25 mouse cellular contexts compared by ENCODE assay signal in genomic region chr13:107569477-107569876, GRCm38 (mm10).
DNase-seq lines count a peak whose midpoint lies in the region; ATAC-seq and TF ChIP-seq lines count a peak whose summit lies in the region.
"Had no signal": no experiment of that assay in that cellular context is flagged by ENCODE, and none has a peak within 500 bp of the region (broad histone marks: within the 10 kb centered on the region; RNA-seq: fewer than 3 reads in every experiment).

No protein-coding gene starts in this region.

- no peaks in the 10 kb centered on the region for H3K27me3 ChIP-seq in heart, embryonic 12.5 days (replicated peaks)
- H3K27me3 ChIP-seq in liver, embryonic 13.5 days: no peaks in the 10 kb centered on the region
- H3K27me3 ChIP-seq in liver, embryonic 12.5 days (replicated peaks): no peaks in the 10 kb centered on the region
- H3K27me3 ChIP-seq in thymus, adult 2 months (ENCODE audit: control insufficient read depth, insufficient read depth, low read length): no peaks in the 10 kb centered on the region
- H3K27me3 ChIP-seq: hindbrain, embryonic 12.5 days; intestine, embryonic 15.5 days; limb, embryonic 12.5 days; liver, embryonic 15.5 days; midbrain, embryonic 13.5 days; neural tube, embryonic 13.5 days had no signal

- H3K27ac ChIP-seq in heart, embryonic 12.5 days (ENCODE audit: poor library complexity, severe bottlenecking): 0 out of 2 replicates have a peak overlapping the region, but pooled peaks have one; percentile 38
- H3K27ac ChIP-seq in liver, embryonic 13.5 days: no peak overlapping the region
- no peak overlapping the region for H3K27ac ChIP-seq in liver, embryonic 12.5 days
- H3K27ac ChIP-seq in thymus, adult 2 months (ENCODE audit: control insufficient read depth, insufficient read depth, low read length): peak overlapping the region; percentile 98
- H3K27ac ChIP-seq: gastrocnemius, adult 2 months; hindbrain, embryonic 12.5 days; hindbrain, postnatal 0 days; intestine, embryonic 15.5 days; layer of hippocampus, adult 2 months; left cerebral cortex, adult 2 months; limb, embryonic 12.5 days; liver, embryonic 15.5 days; midbrain, embryonic 13.5 days; neural tube, embryonic 13.5 days had no signal

- no peak overlapping the region for H3K9ac ChIP-seq in heart, embryonic 12.5 days
- H3K9ac ChIP-seq in liver, embryonic 13.5 days: no peak overlapping the region
- no peak overlapping the region for H3K9ac ChIP-seq in liver, embryonic 12.5 days
- H3K9ac ChIP-seq: hindbrain, embryonic 12.5 days; intestine, embryonic 15.5 days; limb, embryonic 12.5 days; liver, embryonic 15.5 days; midbrain, embryonic 13.5 days; neural tube, embryonic 13.5 days had no signal

- no peak for ATAC-seq in heart, embryonic 12.5 days (ENCODE audit: insufficient number of reproducible peaks, low FRiP score)
- peak; percentile 36; the same call in 1 of the 2 replicates for ATAC-seq in liver, embryonic 13.5 days (ENCODE audit: low read depth)
- ATAC-seq in liver, embryonic 12.5 days: no peak
- ATAC-seq: forebrain, embryonic 16.5 days; hindbrain, postnatal 0 days; midbrain, embryonic 13.5 days had no signal

- no peaks in the 10 kb centered on the region for H3K4me1 ChIP-seq in heart, embryonic 12.5 days (replicated peaks)
- H3K4me1 ChIP-seq in liver, embryonic 13.5 days (replicated peaks): peaks cover 34% of the 10 kb centered on the region
- peaks cover 37% of the 10 kb centered on the region for H3K4me1 ChIP-seq in liver, embryonic 12.5 days
- H3K4me1 ChIP-seq in thymus, adult 2 months (replicated peaks; ENCODE audit: control insufficient read depth, insufficient read depth, low read length): peaks cover 41% of the 10 kb centered on the region
- H3K4me1 ChIP-seq: hindbrain, embryonic 12.5 days; intestine, embryonic 15.5 days; limb, embryonic 12.5 days; midbrain, embryonic 13.5 days; neural tube, embryonic 13.5 days had no signal

- no peak overlapping the region for H3K4me3 ChIP-seq in heart, embryonic 12.5 days
- H3K4me3 ChIP-seq in liver, embryonic 13.5 days (replicated peaks): no peak overlapping the region
- H3K4me3 ChIP-seq in liver, embryonic 12.5 days: no peak overlapping the region
- no peak overlapping the region for H3K4me3 ChIP-seq in thymus, adult 2 months (ENCODE audit: control insufficient read depth, insufficient read depth, low read length)
- H3K4me3 ChIP-seq: erythroblast, embryonic 14.5 days; gastrocnemius, adult 2 months; hindbrain, embryonic 12.5 days; intestine, embryonic 15.5 days; layer of hippocampus, adult 2 months; left cerebral cortex, adult 2 months; limb, embryonic 12.5 days; liver, embryonic 15.5 days; midbrain, embryonic 13.5 days; neural tube, embryonic 13.5 days had no signal

- DNase-seq in heart, postnatal 4 days: no peak
- no peak for DNase-seq in liver, embryonic 13.5 days
- no peak for DNase-seq in thymus, adult 2 months
- no peak for DNase-seq in thymus, postnatal 36 days
- DNase-seq in spleen, adult 18-20 months: no peak
- DNase-seq: adrenal gland, adult 2 months; adrenal gland, postnatal 36 days; cerebellum, adult 18-20 months; cerebellum, postnatal 10 days; gastrocnemius, adult 2 months; gastrocnemius, postnatal 36 days had no signal

- H3K9me3 ChIP-seq in heart, embryonic 12.5 days (replicated peaks): no peaks in the 10 kb centered on the region
- H3K9me3 ChIP-seq in liver, embryonic 13.5 days (replicated peaks): no peaks in the 10 kb centered on the region
- H3K9me3 ChIP-seq in liver, embryonic 12.5 days (replicated peaks): no peaks in the 10 kb centered on the region
- H3K9me3 ChIP-seq: hindbrain, embryonic 12.5 days; intestine, embryonic 15.5 days; limb, embryonic 12.5 days; liver, embryonic 15.5 days; megakaryocyte, embryonic 14.5 days; midbrain, embryonic 13.5 days; neural tube, embryonic 13.5 days had no signal

- TF ChIP-seq CTCF in thymus, adult 2 months (IDR thresholded peaks at IDR 0.05; ENCODE audit: borderline replicate concordance, control insufficient read depth, extremely low read depth, insufficient read depth, low read length, poor library complexity): no peak

- no peak overlapping the region for H3K4me2 ChIP-seq in heart, embryonic 12.5 days
- no peak overlapping the region for H3K4me2 ChIP-seq in liver, embryonic 13.5 days
- H3K4me2 ChIP-seq in liver, embryonic 12.5 days: no peak overlapping the region
- H3K4me2 ChIP-seq: hindbrain, embryonic 12.5 days; intestine, embryonic 15.5 days; limb, embryonic 12.5 days; midbrain, embryonic 13.5 days; neural tube, embryonic 13.5 days had no signal

- WGBS in heart, embryonic 12.5 days: 55% methylated on average over 2 of the region's 2 CpGs
- WGBS in liver, embryonic 13.5 days (ENCODE audit: insufficient replicate concordance): 21% methylated on average over 2 of the region's 2 CpGs
- 11% methylated on average over 2 of the region's 2 CpGs for WGBS in liver, embryonic 12.5 days (ENCODE audit: insufficient replicate concordance)
- WGBS in thymus, adult 2 months: 97% methylated on average over 2 of the region's 2 CpGs

- no peak for TF ChIP-seq POLR2A in thymus, adult 2 months (IDR thresholded peaks at IDR 0.05; ENCODE audit: control insufficient read depth, extremely low read depth, insufficient read depth, low read length, poor library complexity)

- no peaks in the 10 kb centered on the region for H3K36me3 ChIP-seq in heart, embryonic 12.5 days
- no peaks in the 10 kb centered on the region for H3K36me3 ChIP-seq in liver, embryonic 13.5 days
- H3K36me3 ChIP-seq in liver, embryonic 12.5 days: no peaks in the 10 kb centered on the region
- no peaks in the 10 kb centered on the region for H3K36me3 ChIP-seq in thymus, adult 2 months (ENCODE audit: control insufficient read depth, insufficient read depth, low read length)
- H3K36me3 ChIP-seq: hindbrain, embryonic 12.5 days; intestine, embryonic 15.5 days; limb, embryonic 12.5 days; liver, embryonic 15.5 days; midbrain, embryonic 13.5 days; neural tube, embryonic 13.5 days had no signal

Comparison
In these comparisons a context has a peak if more than half of its experiments do, and no peak if none do; other contexts are left out.
1. H3K27ac ChIP-seq: peak in heart, embryonic 12.5 days (single experiment) and thymus, adult 2 months (single experiment); none in liver, embryonic 13.5 days (single experiment) and liver, embryonic 12.5 days (single experiment).